Mouse (Mus musculus) adrenal gland, postnatal 25 days (tissue): Measurements from ENCODE around the gene Prss46. TPM values are rescaled to one million over a fixed set of nuclear protein-coding genes. Genes with fewer than 3 reads are reported as not detected.

ENCODE experiments used
- DNase-seq: peaks from one replicate; pipeline ENCODE4 v3.0.0; 2021; ENCODE audit warnings: mixed read lengths
- total RNA-seq: library from RNA; stranded (reverse); gene quantifications from 2 replicates; pipeline ENCODE4 v1.2.3, GENCODE M21; 2021

Prss46 gene
- total RNA-seq, 1 experiment from 2014 or later, result not detected

- no peak for DNase-seq
These were observed 14.8 kb downstream of the Prss46 start for GRCm38 (mm10) chr9:110858967-110859596.

- peak; percentile 44 for DNase-seq
These were observed 26.7 kb downstream of the Prss46 start for GRCm38 (mm10) chr9:110871030-110871429.

GRCm38 (mm10) chr9:110873681-110874659 is 29.7 kb downstream of the Prss46 start:
- peak; percentile 52 for DNase-seq

- DNase-seq, result no peak
These were observed 30.4 kb downstream of the Prss46 start for GRCm38 (mm10) chr9:110874660-110875191.

GRCm38 (mm10) chr9:110875288-110875695 is 31.0 kb downstream of the Prss46 start:
- no peak for DNase-seq

- DNase-seq, result no peak
These were observed 33.0 kb downstream of the Prss46 start for GRCm38 (mm10) chr9:110877353-110877752.

- peak; percentile 62 for DNase-seq
These were observed 33.6 kb downstream of the Prss46 start for GRCm38 (mm10) chr9:110877888-110878287.

GRCm38 (mm10) chr9:110879191-110879920 is 35.0 kb downstream of the Prss46 start, which contains the start of gene Als2cl:
Gene Als2cl, plus strand, starts transcription at chr9:110879870.
- peak; percentile 34 for DNase-seq

- peak; percentile 84 for DNase-seq
These were observed 35.8 kb downstream of the Prss46 start, which contains the start of gene Tmie for GRCm38 (mm10) chr9:110879998-110880561. Gene Tmie, minus strand, starts transcription at chr9:110880113.

GRCm38 (mm10) chr9:110880772-110881171 is 36.5 kb downstream of the Prss46 start:
- no peak for DNase-seq

- DNase-seq, result no peak
These were observed 37.6 kb downstream of the Prss46 start for GRCm38 (mm10) chr9:110881953-110882352.

- no peak for DNase-seq
These were observed 43.3 kb downstream of the Prss46 start for GRCm38 (mm10) chr9:110887388-110888303.

GRCm38 (mm10) chr9:110888935-110889334 is 44.6 kb downstream of the Prss46 start:
- no peak for DNase-seq

GRCm38 (mm10) chr9:110890026-110890783 is 45.9 kb downstream of the Prss46 start:
- no peak for DNase-seq

GRCm38 (mm10) chr9:110891077-110891828 is 46.9 kb downstream of the Prss46 start:
- DNase-seq, result no peak

- DNase-seq, result no peak
These were observed 48.2 kb downstream of the Prss46 start for GRCm38 (mm10) chr9:110892552-110892951.

- DNase-seq, result no peak
These were observed 49.1 kb downstream of the Prss46 start for GRCm38 (mm10) chr9:110893429-110893828.

GRCm38 (mm10) chr9:110895507-110895906 is 51.2 kb downstream of the Prss46 start:
- DNase-seq, result no peak

GRCm38 (mm10) chr9:110895994-110896393 is 51.7 kb downstream of the Prss46 start:
- DNase-seq, result no peak
